Mouse (Mus musculus) ES-E14 (cell line): ENCODE results near the gene Adssl1.

Source experiments
- CHD2 ChIP-seq: IDR thresholded peaks from 2 replicates; pipeline ENCODE4 v1.6.1; 2014; ENCODE audit warnings: mild to moderate bottlenecking, low read depth, low read length, inconsistent platforms
- HCFC1 ChIP-seq: IDR thresholded peaks from 2 replicates; pipeline ENCODE4 v1.6.1; 2012; ENCODE audit warnings: low read length, inconsistent platforms, borderline replicate concordance; ENCODE audit not compliant: insufficient read depth
- ZC3H11A ChIP-seq: IDR thresholded peaks from 2 replicates; pipeline ENCODE4 v1.6.1; 2012; ENCODE audit warnings: low read depth, mild to moderate bottlenecking, inconsistent platforms, low read length, borderline replicate concordance

DNA sequence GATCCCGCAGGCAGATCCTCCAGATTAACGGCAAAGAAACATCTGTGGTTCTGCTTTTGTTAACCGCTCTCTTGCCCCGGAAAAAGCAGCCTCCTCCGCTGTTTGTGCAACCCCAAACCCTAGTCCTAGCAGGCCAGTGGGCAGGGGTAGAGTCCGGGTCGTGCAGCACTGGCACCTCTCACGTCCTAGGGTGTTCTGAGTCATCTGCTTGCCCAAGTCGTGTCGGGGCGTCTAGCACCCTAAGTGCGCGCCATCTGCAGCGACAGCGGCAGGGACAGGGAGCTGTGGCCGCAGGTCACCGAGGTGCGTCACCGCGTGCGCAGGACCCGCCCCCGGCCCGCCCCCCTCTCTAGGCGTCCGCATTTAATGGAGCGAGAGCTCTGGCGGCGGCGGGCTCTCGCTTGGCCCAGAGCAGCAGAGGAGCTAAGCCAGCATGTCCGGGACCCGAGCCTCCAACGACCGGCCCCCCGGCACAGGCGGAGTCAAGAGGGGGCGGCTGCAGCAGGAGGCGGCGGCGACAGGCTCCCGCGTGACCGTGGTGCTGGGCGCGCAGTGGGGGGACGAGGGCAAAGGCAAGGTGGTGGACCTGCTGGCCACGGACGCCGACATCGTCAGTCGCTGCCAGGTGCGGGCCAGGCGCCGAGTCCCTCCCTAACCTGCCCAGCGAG lies at the start of gene Adssl1:
- no peak for TF ChIP-seq CHD2
- TF ChIP-seq ZC3H11A = no peak
- no peak for TF ChIP-seq HCFC1
